Mouse (Mus musculus) midbrain, postnatal 0 days (tissue): Measurements from ENCODE around the gene Vmn1r188. TPM values are rescaled to one million over a fixed set of nuclear protein-coding genes. Genes with fewer than 3 reads are reported as not detected.
"Not testable (repeated sequence)": the region's sequence is repeated elsewhere in the genome, so short reads cannot be mapped to it uniquely, and the experiment has no call there.

Experiments used
- ATAC-seq: fragments of 200-750 bp; cut with Nextera tagmentation; 2 replicates; pipeline ENCODE4 v1.8.0; 2017; ENCODE audit warnings: moderate number of reproducible peaks, mild to moderate bottlenecking, moderate TSS enrichment, moderate library complexity; ENCODE audit not compliant: low FRiP score
- DNase-seq: peaks from one replicate; pipeline ENCODE4 v3.0.0-alpha.2; 2015; ENCODE audit warnings: low spot score
- H3K27ac ChIP-seq: fragments of 300-500 bp; sonication (generic); 2 replicates; pipeline ENCODE4 v1.5.1; 2014; ENCODE audit warnings: low read depth, mild to moderate bottlenecking, low read length, mixed read lengths
- H3K27me3 ChIP-seq: fragments of 300-500 bp; sonication (generic); 2 replicates; pipeline ENCODE4 v1.6.1; 2014; ENCODE audit warnings: low read length, control low read depth, mixed read lengths; ENCODE audit not compliant: insufficient read depth
- H3K36me3 ChIP-seq: fragments of 300-500 bp; sonication (generic); 2 replicates; pipeline ENCODE4 v1.6.1; 2014; ENCODE audit warnings: low read length, control low read depth, mixed read lengths; ENCODE audit not compliant: insufficient read depth
- H3K4me1 ChIP-seq: fragments of 300-500 bp; sonication (generic); 2 replicates; pipeline ENCODE4 v1.6.1; 2014; ENCODE audit warnings: mild to moderate bottlenecking, control low read depth, antibody characterized with exemption, low read length, mixed read lengths; ENCODE audit not compliant: insufficient read depth
- H3K4me2 ChIP-seq: fragments of 300-500 bp; sonication (generic); 2 replicates; pipeline ENCODE4 v1.6.1; 2014; ENCODE audit warnings: low read depth, mild to moderate bottlenecking, low read length, mixed read lengths; ENCODE audit not compliant: poor library complexity, severe bottlenecking
- H3K4me3 ChIP-seq: fragments of 300-500 bp; sonication (generic); 2 replicates; pipeline ENCODE4 v1.5.1; 2014; ENCODE audit warnings: low read depth, mild to moderate bottlenecking, low read length, moderate library complexity
- H3K9ac ChIP-seq: fragments of 300-500 bp; sonication (generic); replicated peaks from 2 replicates; pipeline ENCODE4 v1.6.1; 2014; ENCODE audit warnings: mild to moderate bottlenecking, low read length, moderate library complexity, mixed read lengths; ENCODE audit not compliant: poor library complexity, severe bottlenecking
- H3K9me3 ChIP-seq: fragments of 300-500 bp; sonication (generic); 2 replicates; pipeline ENCODE4 v1.6.1; 2016; ENCODE audit warnings: low read length, control low read depth
- CTCF ChIP-seq: IDR thresholded peaks from 2 replicates; pipeline ENCODE4 v1.5.1; 2016; ENCODE audit warnings: antibody characterized with exemption, mild to moderate bottlenecking
- WGBS: fragments of 180-500 bp; shearing (Covaris S2); extraction: QIAGEN DNeasy Blood & Tissue Kit; methylation state at CpG from one replicate; pipeline ENCODE4 v1.1.7; 2014; 5-methylcytosine and 5-hydroxymethylcytosine counted together
- polyA plus RNA-seq: library from polyadenylated mRNA; unstranded; fragments of >200 nt; fragmentation: Nextera tagmentation; extraction: Ambion mirVana; gene quantifications from 2 replicates; pipeline ENCODE4 v1.2.1, GENCODE M21; 2015
- total RNA-seq: library from RNA; depleted of rRNA; stranded (reverse); fragments of >200 nt; gene quantifications from 2 replicates; pipeline ENCODE4 v1.2.3, GENCODE M21; 2014; rRNA removed

Vmn1r188 gene
- total RNA-seq: not detected in 2 replicates
- not detected in 2 replicates for polyA plus RNA-seq

GRCm38 (mm10) chr13:22084140-22084539, at the start of gene Vmn1r188:
Gene Vmn1r188, plus strand, starts transcription at chr13:22084440.
- H3K4me3 ChIP-seq, H3K36me3 ChIP-seq, H3K27ac ChIP-seq, H3K9me3 ChIP-seq, ATAC-seq, DNase-seq, H3K4me1 ChIP-seq, H3K9ac ChIP-seq, H3K4me2 ChIP-seq, H3K27me3 ChIP-seq: not testable (repeated sequence)
- WGBS: 91% methylated on average over 1 of the region's 1 CpGs

GRCm38 (mm10) chr13:22034443-22035266, 49.6 kb upstream of the Vmn1r188 start:
- H3K4me1 ChIP-seq: peaks cover 7% of the 10 kb centered on the region; the same call in 1 of the 2 replicates
- ATAC-seq (peak; percentile 68; the same call in 1 of the 2 replicates), DNase-seq (no peak)
- no peaks in the 10 kb centered on the region for H3K27me3 ChIP-seq
- WGBS: under 1% methylated on average over 9 of the region's 14 CpGs
- H3K4me2 ChIP-seq: peak overlapping the region; percentile 50
- H3K36me3 ChIP-seq: no peaks in the 10 kb centered on the region
- H3K9me3 ChIP-seq: no peaks in the 10 kb centered on the region
- no peak for TF ChIP-seq CTCF
- H3K27ac ChIP-seq: no peak overlapping the region
- 0 out of 2 replicates have a peak overlapping the region, but pooled peaks have one; percentile 13 for H3K9ac ChIP-seq
- H3K4me3 ChIP-seq: peak overlapping the region; percentile 35

GRCm38 (mm10) chr13:22035267-22036148, 48.7 kb upstream of the Vmn1r188 start, which contains the start of the genes Hist1h2ah and Hist1h2bk:
Gene Hist1h2ah, minus strand, starts transcription at chr13:22035568.
Gene Hist1h2bk, plus strand, starts transcription at chr13:22035870.
- H3K4me2 ChIP-seq: peak within 1 kb of the TSS; percentile 57
- peak within 1 kb of the TSS; percentile 35 for H3K4me3 ChIP-seq
- H3K9ac ChIP-seq: 0 out of 2 replicates have a peak within 1 kb of the TSS, but pooled peaks have one; percentile 13
- peak; percentile 98 for ATAC-seq
- H3K9me3 ChIP-seq, H3K36me3 ChIP-seq, H3K27me3 ChIP-seq, H3K4me1 ChIP-seq, H3K27ac ChIP-seq: not testable (repeated sequence)
- peak; percentile 98 for DNase-seq
- 0% methylated on average over 21 of the region's 69 CpGs for WGBS

GRCm38 (mm10) chr13:22036149-22036956, 47.9 kb upstream of the Vmn1r188 start:
- Histone ChIP-seq H3K9ac (no peak overlapping the region), H3K4me2 (peak overlapping the region; percentile 57), H3K27ac (no peak overlapping the region), H3K4me1 (peaks cover 11% of the 10 kb centered on the region), H3K9me3 (no peaks in the 10 kb centered on the region), H3K27me3 (no peaks in the 10 kb centered on the region), H3K4me3 (peak overlapping the region; percentile 35), H3K36me3 (no peaks in the 10 kb centered on the region)
- TF ChIP-seq CTCF: no peak
- ATAC-seq: peak; percentile 22
- WGBS: 2% methylated on average over 16 of the region's 23 CpGs
- no peak for DNase-seq

GRCm38 (mm10) chr13:22036986-22037385, 47.3 kb upstream of the Vmn1r188 start:
- ATAC-seq: no peak

More at GRCm38 (mm10) chr13:22036986-22037385, 47.3 kb upstream of the Vmn1r188 start:
- Histone ChIP-seq H3K9ac (no peak overlapping the region), H3K27me3 (no peaks in the 10 kb centered on the region), H3K9me3 (no peaks in the 10 kb centered on the region), H3K4me2 (no peak overlapping the region), H3K27ac (no peak overlapping the region), H3K36me3 (no peaks in the 10 kb centered on the region), H3K4me1 (peaks cover 11% of the 10 kb centered on the region), H3K4me3 (no peak overlapping the region)
- TF ChIP-seq CTCF: no peak
- DNase-seq: no peak
- 58% methylated on average over 3 of the region's 3 CpGs for WGBS
